Mouse (Mus musculus): ENCODE measurements around the gene Tmprss11g.

DNA sequence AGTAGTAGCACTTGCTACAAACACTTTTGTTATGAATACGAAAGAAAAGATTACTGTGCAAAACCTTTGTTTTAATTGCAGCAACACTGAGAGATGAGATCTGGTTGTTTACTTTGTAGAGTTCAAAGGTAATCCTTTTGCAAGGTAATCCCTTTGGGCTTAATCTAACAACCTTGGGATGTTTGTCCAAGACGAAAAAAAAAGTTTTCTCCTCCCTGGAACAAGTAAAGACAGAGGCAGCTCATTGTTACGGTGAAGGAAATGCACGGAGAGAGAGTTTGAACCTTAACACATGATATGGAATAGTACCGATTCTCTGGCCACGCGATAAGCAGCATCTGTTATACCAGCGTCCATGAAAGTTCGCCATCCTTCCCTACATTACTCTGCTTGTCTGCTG lies 44.5 kb downstream of the Tmprss11g start:
- TF ChIP-seq TAL1 (IDR thresholded peaks at IDR 0.05; ENCODE audit: low read length) (no peak), GATA1 (IDR thresholded peaks at IDR 0.05; ENCODE audit: low read length) (no peak)
